Mouse (Mus musculus) heart, embryonic 13.5 days (tissue): ENCODE measurements around the gene Ing3. TPM values are rescaled to one million over a fixed set of nuclear protein-coding genes. Genes with fewer than 3 reads are reported as not detected.
A peak's percentile ranks its signal among the peaks of the same experiment; 100 is the strongest.

ENCODE experiments used
- ATAC-seq: fragments of 200-750 bp; cut with Nextera tagmentation; 2 replicates; pipeline ENCODE4 v1.8.0; 2017; ENCODE audit warnings: moderate TSS enrichment; ENCODE audit not compliant: insufficient number of reproducible peaks, low FRiP score, low TSS enrichment; ENCODE audit errors: extremely low read depth
- H3K27ac ChIP-seq: fragments of 300-500 bp; sonication (generic); replicated peaks from 2 replicates; pipeline ENCODE4 v1.5.1; 2015; ENCODE audit warnings: moderate library complexity, mild to moderate bottlenecking, inconsistent platforms
- H3K27me3 ChIP-seq: fragments of 300-500 bp; sonication (generic); replicated peaks from 2 replicates; pipeline ENCODE4 v1.6.1; 2015; ENCODE audit warnings: mild to moderate bottlenecking, inconsistent platforms
- H3K36me3 ChIP-seq: fragments of 300-500 bp; sonication (generic); 2 replicates; pipeline ENCODE4 v1.6.1; 2015; ENCODE audit warnings: mild to moderate bottlenecking, inconsistent platforms
- H3K4me1 ChIP-seq: fragments of 300-500 bp; sonication (generic); 2 replicates; pipeline ENCODE4 v1.6.1; 2015; ENCODE audit warnings: inconsistent platforms
- H3K4me2 ChIP-seq: fragments of 300-500 bp; sonication (generic); 2 replicates; pipeline ENCODE4 v1.6.1; 2015; ENCODE audit warnings: inconsistent platforms, mild to moderate bottlenecking, moderate library complexity
- H3K4me3 ChIP-seq: fragments of 300-500 bp; sonication (generic); 2 replicates; pipeline ENCODE4 v1.5.1; 2015; ENCODE audit warnings: moderate library complexity, mild to moderate bottlenecking, inconsistent platforms
- H3K9ac ChIP-seq: fragments of 300-500 bp; sonication (generic); 2 replicates; pipeline ENCODE4 v1.6.1; 2015; ENCODE audit warnings: inconsistent platforms, mild to moderate bottlenecking, moderate library complexity
- H3K9me3 ChIP-seq: fragments of 300-500 bp; sonication (generic); 2 replicates; pipeline ENCODE4 v1.6.1; 2016; ENCODE audit warnings: inconsistent platforms
- WGBS: fragments of 180-500 bp; shearing (Covaris S2); methylation state at CpG from one replicate; pipeline ENCODE4 v1.1.7; 2015; ENCODE audit warnings: mixed read lengths; 5-methylcytosine and 5-hydroxymethylcytosine counted together
- polyA plus RNA-seq: library from polyadenylated mRNA; unstranded; fragments of >200 nt; fragmentation: Nextera tagmentation; extraction: Ambion mirVana; gene quantifications from 2 replicates; pipeline ENCODE4 v1.2.1, GENCODE M21; 2015

Gene Ing3
- polyA plus RNA-seq = 30.4 and 36.3 TPM in 2 replicates

GRCm38 (mm10) chr6:21949226-21949731, at the start of gene Ing3:
Gene Ing3, plus strand, starts transcription at chr6:21949571.
- H3K4me3 ChIP-seq = peak within 1 kb of the TSS; percentile 84
- peak; percentile 96 for ATAC-seq
- peaks cover 28% of the 10 kb centered on the region for H3K36me3 ChIP-seq
- H3K9me3 ChIP-seq = no peaks in the 10 kb centered on the region
- under 1% methylated on average over 35 of the region's 35 CpGs for WGBS
- peak within 1 kb of the TSS; percentile 99 for H3K27ac ChIP-seq
- H3K4me1 ChIP-seq = peaks cover 12% of the 10 kb centered on the region
- H3K27me3 ChIP-seq = no peaks in the 10 kb centered on the region
- H3K4me2 ChIP-seq = peak within 1 kb of the TSS; percentile 77
- peak within 1 kb of the TSS; percentile 94 for H3K9ac ChIP-seq

GRCm38 (mm10) chr6:21909720-21910119, 39.7 kb upstream of the Ing3 start:
- Histone ChIP-seq H3K9me3 (no peaks in the 10 kb centered on the region), H3K4me3 (no peak overlapping the region), H3K27ac (no peak overlapping the region), H3K4me1 (no peaks in the 10 kb centered on the region), H3K9ac (no peak overlapping the region), H3K27me3 (no peaks in the 10 kb centered on the region), H3K36me3 (no peaks in the 10 kb centered on the region), H3K4me2 (no peak overlapping the region)
- ATAC-seq = no peak

- Histone ChIP-seq H3K4me3 (no peak overlapping the region), H3K36me3 (no peaks in the 10 kb centered on the region), H3K4me2 (no peak overlapping the region), H3K9me3 (no peaks in the 10 kb centered on the region), H3K27ac (no peak overlapping the region), H3K4me1 (no peaks in the 10 kb centered on the region), H3K9ac (no peak overlapping the region), H3K27me3 (no peaks in the 10 kb centered on the region)
- 76% methylated on average over 6 of the region's 6 CpGs for WGBS
- no peak for ATAC-seq
These were observed 38.6 kb upstream of the Ing3 start for GRCm38 (mm10) chr6:21910804-21911203.

GRCm38 (mm10) chr6:21916591-21916990, 32.8 kb upstream of the Ing3 start:
- H3K4me2 ChIP-seq = no peak overlapping the region
- WGBS = 72% methylated on average over 2 of the region's 2 CpGs

GRCm38 (mm10) chr6:21924150-21924549, 25.2 kb upstream of the Ing3 start:
- no peak overlapping the region for H3K4me2 ChIP-seq
- H3K27ac ChIP-seq = no peak overlapping the region
- no peak for ATAC-seq
- no peaks in the 10 kb centered on the region for H3K9me3 ChIP-seq
- no peak overlapping the region for H3K9ac ChIP-seq
- H3K4me3 ChIP-seq = no peak overlapping the region
- H3K4me1 ChIP-seq = no peaks in the 10 kb centered on the region
- 40% methylated on average over 1 of the region's 1 CpGs for WGBS
- no peaks in the 10 kb centered on the region for H3K36me3 ChIP-seq
- H3K27me3 ChIP-seq = no peaks in the 10 kb centered on the region

More at GRCm38 (mm10) chr6:21916591-21916990, 32.8 kb upstream of the Ing3 start:
- no peaks in the 10 kb centered on the region for H3K27me3 ChIP-seq
- H3K4me3 ChIP-seq = no peak overlapping the region
- H3K9ac ChIP-seq = no peak overlapping the region
- no peak for ATAC-seq
- no peaks in the 10 kb centered on the region for H3K9me3 ChIP-seq
- H3K4me1 ChIP-seq = no peaks in the 10 kb centered on the region
- H3K27ac ChIP-seq = no peak overlapping the region
- no peaks in the 10 kb centered on the region for H3K36me3 ChIP-seq

- 70% methylated on average over 4 of the region's 4 CpGs for WGBS
- no peak for ATAC-seq
- no peaks in the 10 kb centered on the region for H3K4me1 ChIP-seq
These were observed 11.3 kb upstream of the Ing3 start for GRCm38 (mm10) chr6:21937981-21938635.

GRCm38 (mm10) chr6:21949771-21950448, 539 bp downstream of the Ing3 start:
- Histone ChIP-seq H3K4me1 (peaks cover 12% of the 10 kb centered on the region), H3K4me2 (peak overlapping the region; percentile 77), H3K4me3 (peak overlapping the region; percentile 84), H3K36me3 (peaks cover 34% of the 10 kb centered on the region), H3K9me3 (no peaks in the 10 kb centered on the region), H3K27ac (peak overlapping the region; percentile 99), H3K27me3 (no peaks in the 10 kb centered on the region), H3K9ac (peak overlapping the region; percentile 94)
- under 1% methylated on average over 68 of the region's 68 CpGs for WGBS
- peak; percentile 95 for ATAC-seq

More at GRCm38 (mm10) chr6:21937981-21938635, 11.3 kb upstream of the Ing3 start:
- Histone ChIP-seq H3K4me3 (no peak overlapping the region), H3K27ac (no peak overlapping the region), H3K27me3 (no peaks in the 10 kb centered on the region), H3K4me2 (no peak overlapping the region), H3K36me3 (no peaks in the 10 kb centered on the region), H3K9ac (no peak overlapping the region), H3K9me3 (no peaks in the 10 kb centered on the region)

GRCm38 (mm10) chr6:21950676-21951075, 1.3 kb downstream of the Ing3 start:
- 80% methylated on average over 2 of the region's 2 CpGs for WGBS
- H3K27ac ChIP-seq = no peak overlapping the region; the same call in 1 of the 2 replicates
- no peaks in the 10 kb centered on the region for H3K27me3 ChIP-seq
- H3K4me1 ChIP-seq = peaks cover 12% of the 10 kb centered on the region
- peak overlapping the region; percentile 84 for H3K4me3 ChIP-seq
- peaks cover 42% of the 10 kb centered on the region for H3K36me3 ChIP-seq
- H3K4me2 ChIP-seq = peak overlapping the region; percentile 77
- H3K9me3 ChIP-seq = no peaks in the 10 kb centered on the region
- no peak for ATAC-seq
- H3K9ac ChIP-seq = peak overlapping the region; percentile 94

GRCm38 (mm10) chr6:21955468-21955867, 6.1 kb downstream of the Ing3 start:
- Histone ChIP-seq H3K4me1 (peaks cover 6% of the 10 kb centered on the region), H3K9ac (no peak overlapping the region), H3K27me3 (no peaks in the 10 kb centered on the region), H3K4me2 (no peak overlapping the region), H3K4me3 (no peak overlapping the region), H3K27ac (no peak overlapping the region), H3K9me3 (no peaks in the 10 kb centered on the region), H3K36me3 (peaks cover 75% of the 10 kb centered on the region)
- 74% methylated on average over 4 of the region's 4 CpGs for WGBS
- ATAC-seq = no peak

GRCm38 (mm10) chr6:21958922-21959321, 9.6 kb downstream of the Ing3 start:
- ATAC-seq = no peak
- Histone ChIP-seq H3K27ac (no peak overlapping the region), H3K27me3 (no peaks in the 10 kb centered on the region), H3K36me3 (peaks cover 60% of the 10 kb centered on the region), H3K9me3 (no peaks in the 10 kb centered on the region), H3K4me1 (no peaks in the 10 kb centered on the region), H3K4me2 (no peak overlapping the region), H3K9ac (no peak overlapping the region), H3K4me3 (no peak overlapping the region)
- WGBS = 88% methylated on average over 4 of the region's 4 CpGs

GRCm38 (mm10) chr6:21959909-21960308, 10.5 kb downstream of the Ing3 start:
- no peak overlapping the region for H3K4me3 ChIP-seq
- H3K4me2 ChIP-seq = no peak overlapping the region
- H3K27ac ChIP-seq = no peak overlapping the region
- H3K4me1 ChIP-seq = no peaks in the 10 kb centered on the region
- 93% methylated on average over 5 of the region's 5 CpGs for WGBS
- peaks cover 54% of the 10 kb centered on the region for H3K36me3 ChIP-seq
- no peaks in the 10 kb centered on the region for H3K9me3 ChIP-seq
- ATAC-seq = no peak
- no peaks in the 10 kb centered on the region for H3K27me3 ChIP-seq
- no peak overlapping the region for H3K9ac ChIP-seq
